8 mouse cellular contexts compared by ENCODE assay signal in the genomic region with DNA sequence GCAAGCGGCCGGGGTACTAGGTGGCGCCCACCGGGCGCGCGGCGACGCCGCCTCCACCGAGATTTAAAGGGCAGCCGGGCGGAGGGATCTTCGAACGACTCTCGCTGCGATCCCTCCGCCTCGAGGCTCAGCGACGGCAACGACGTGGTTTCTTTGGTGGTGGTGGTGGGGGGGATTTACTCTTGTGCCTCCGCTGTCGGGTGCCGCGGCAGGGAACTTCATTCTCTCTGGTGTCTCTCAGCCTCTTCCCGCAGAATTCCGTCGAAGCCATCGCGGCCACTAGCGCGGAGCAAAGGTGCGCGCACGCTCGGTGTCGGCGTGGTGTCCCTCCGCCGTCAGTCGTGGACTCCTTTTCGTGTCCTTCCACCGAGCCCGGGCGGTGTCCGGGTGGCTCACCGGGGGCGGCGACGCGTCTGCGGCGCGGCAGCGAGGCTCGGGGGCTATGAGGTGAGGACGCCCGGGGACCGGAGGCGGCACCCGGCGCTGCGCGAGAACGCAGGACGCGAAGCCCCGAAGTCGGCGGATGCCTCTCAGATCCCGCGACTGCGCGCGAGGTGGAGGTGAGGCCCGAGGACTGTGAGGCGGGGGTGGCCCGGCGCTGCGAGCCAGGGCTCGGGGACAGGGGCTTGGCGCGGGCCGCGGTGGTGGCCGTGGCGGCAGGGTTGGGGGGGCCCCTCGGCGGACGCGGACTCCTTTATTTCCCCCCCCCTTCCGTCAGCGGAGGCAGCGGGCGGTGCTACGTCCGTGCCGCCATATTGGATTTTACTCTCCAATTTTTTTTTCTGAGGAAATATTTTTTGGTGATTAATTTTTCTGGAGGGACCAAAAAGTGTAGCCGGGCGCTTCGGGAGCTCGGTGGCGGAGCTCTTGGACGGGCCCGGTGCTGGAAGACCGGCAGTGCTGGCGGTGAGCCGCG. TPM values are rescaled to one million over a fixed set of nuclear protein-coding genes. Genes with fewer than 3 reads are reported as not detected.
DNase-seq lines count a peak whose midpoint lies in the region; ATAC-seq lines count a peak whose summit lies in the region.

No protein-coding gene starts in this region.

- peaks cover 21% of the 10 kb centered on the region for H3K4me1 ChIP-seq in forebrain, embryonic 10.5 days
- peaks cover 24% of the 10 kb centered on the region for H3K4me1 ChIP-seq in heart, embryonic 15.5 days (replicated peaks)
- peaks cover 29% of the 10 kb centered on the region for H3K4me1 ChIP-seq in liver, embryonic 13.5 days (replicated peaks)
- H3K4me1 ChIP-seq in stomach, embryonic 14.5 days (ENCODE audit: control insufficient read depth, insufficient read depth, low read length) = peaks cover 2% of the 10 kb centered on the region; the same call in 1 of the 2 replicates

- peak; percentile 80 for DNase-seq in c-Kit-negative CD71-positive TER-119-positive erythroid progenitor cells, embryonic 14.5 days (ENCODE audit: low read depth, low spot score)
- peak; percentile 86 for DNase-seq in forebrain, embryonic 10.5 days (ENCODE audit: extremely low spot score, low spot score)
- peak; percentile 93 for DNase-seq in kidney, postnatal 14 days
- DNase-seq in liver, embryonic 13.5 days = peak; percentile 69
- peak; percentile 87 to 88 for DNase-seq in natural killer cell, adult 2 months (ENCODE audit: low spot score in 2 of 2)

- peaks cover 19% of the 10 kb centered on the region for H3K36me3 ChIP-seq in forebrain, embryonic 10.5 days (replicated peaks)
- no peaks in the 10 kb centered on the region for H3K36me3 ChIP-seq in heart, embryonic 15.5 days
- H3K36me3 ChIP-seq in liver, embryonic 13.5 days = 0 out of 2 replicates have a peak, but pooled peaks cover 5% of the 10 kb centered on the region
- H3K36me3 ChIP-seq in stomach, embryonic 14.5 days (ENCODE audit: control insufficient read depth, insufficient read depth, low read length) = no peaks in the 10 kb centered on the region

- H3K27me3 ChIP-seq in forebrain, embryonic 10.5 days (ENCODE audit: poor library complexity, severe bottlenecking) = no peaks in the 10 kb centered on the region
- H3K27me3 ChIP-seq in heart, embryonic 15.5 days = no peaks in the 10 kb centered on the region
- H3K27me3 ChIP-seq in liver, embryonic 13.5 days = peaks cover 22% of the 10 kb centered on the region; the same call in 1 of the 2 replicates
- no peaks in the 10 kb centered on the region for H3K27me3 ChIP-seq in stomach, embryonic 14.5 days (ENCODE audit: control insufficient read depth, insufficient read depth, low read length)

- peak overlapping the region; percentile 87 for H3K4me2 ChIP-seq in heart, embryonic 15.5 days
- peak overlapping the region; percentile 89 for H3K4me2 ChIP-seq in liver, embryonic 13.5 days
- H3K4me2 ChIP-seq in stomach, embryonic 14.5 days (replicated peaks; ENCODE audit: low read depth, low read length) = peak overlapping the region; percentile 77

- H3K9me3 ChIP-seq in forebrain, embryonic 10.5 days = no peaks in the 10 kb centered on the region
- no peaks in the 10 kb centered on the region for H3K9me3 ChIP-seq in heart, embryonic 15.5 days (replicated peaks)
- H3K9me3 ChIP-seq in liver, embryonic 13.5 days (replicated peaks) = no peaks in the 10 kb centered on the region
- H3K9me3 ChIP-seq in stomach, embryonic 14.5 days (ENCODE audit: control insufficient read depth, low read depth, low read length) = no peaks in the 10 kb centered on the region

- peak overlapping the region; percentile 100 for H3K27ac ChIP-seq in forebrain, embryonic 10.5 days
- H3K27ac ChIP-seq in heart, embryonic 15.5 days = peak overlapping the region; percentile 100
- peak overlapping the region; percentile 99 for H3K27ac ChIP-seq in liver, embryonic 13.5 days
- H3K27ac ChIP-seq in stomach, embryonic 14.5 days (ENCODE audit: low read length) = peak overlapping the region; percentile 100

- peak; percentile 40 for ATAC-seq in CD4-positive, CD25-positive, alpha-beta regulatory T cell, adult 4 months
- peak; percentile 61 for ATAC-seq in heart, embryonic 15.5 days (replicated peaks; ENCODE audit: insufficient number of reproducible peaks, insufficient read depth, low FRiP score, low read depth)
- peak; percentile 48 for ATAC-seq in liver, embryonic 13.5 days (ENCODE audit: low read depth)
- peak; percentile 43 for ATAC-seq in stomach, embryonic 14.5 days (ENCODE audit: insufficient number of reproducible peaks, insufficient read depth, low FRiP score, low read depth)

- peak overlapping the region; percentile 99 for H3K4me3 ChIP-seq in forebrain, embryonic 10.5 days
- H3K4me3 ChIP-seq in heart, embryonic 15.5 days = peak overlapping the region; percentile 99
- H3K4me3 ChIP-seq in liver, embryonic 13.5 days (replicated peaks) = peak overlapping the region; percentile 98
- H3K4me3 ChIP-seq in stomach, embryonic 14.5 days (ENCODE audit: low read depth, low read length) = peak overlapping the region; percentile 97

- WGBS in forebrain, embryonic 10.5 days = under 1% methylated on average over 111 of the region's 111 CpGs
- under 1% methylated on average over 111 of the region's 111 CpGs for WGBS in heart, embryonic 15.5 days
- WGBS in liver, embryonic 13.5 days (ENCODE audit: insufficient replicate concordance) = under 1% methylated on average over 111 of the region's 111 CpGs
- under 1% methylated on average over 106 of the region's 111 CpGs for WGBS in stomach, embryonic 14.5 days

- peak overlapping the region; percentile 100 for H3K9ac ChIP-seq in heart, embryonic 15.5 days
- peak overlapping the region; percentile 99 for H3K9ac ChIP-seq in liver, embryonic 13.5 days
- H3K9ac ChIP-seq in stomach, embryonic 14.5 days (replicated peaks; ENCODE audit: low read depth, low read length) = peak overlapping the region; percentile 98

RNA-seq across cellular contexts. Expression of gene Kmt5b, which starts 0.8 kb away (rescaled TPM):
- polyA plus RNA-seq in CD4-positive, CD25-positive, alpha-beta regulatory T cell, adult 4 months (2017; shearing (Covaris generic)) = 10 to 100 TPM; 33.1 to 38.4 TPM
- polyA plus RNA-seq in forebrain, embryonic 10.5 days (2016; fragmentation: Nextera tagmentation; extraction: Ambion mirVana) = 29.2 and 29.3 TPM in 2 replicates
- 19.6 and 20.9 TPM in 2 replicates for polyA plus RNA-seq in heart, embryonic 15.5 days (2015; fragmentation: Nextera tagmentation; extraction: Ambion mirVana)
- 6.5 and 8.9 TPM in 2 replicates for polyA plus RNA-seq in liver, embryonic 13.5 days (2015; fragmentation: Nextera tagmentation; extraction: Ambion mirVana)
- polyA plus RNA-seq in stomach, embryonic 14.5 days (2014; fragmentation: Nextera tagmentation; extraction: Ambion mirVana) = 40.3 and 41.5 TPM in 2 replicates

RNA-seq across cellular contexts. Expression of gene 1810055G02Rik, which starts 59.9 kb away (rescaled TPM):
- 1 to 10 TPM; 6.7 to 8.0 TPM for polyA plus RNA-seq in CD4-positive, CD25-positive, alpha-beta regulatory T cell, adult 4 months (2017; shearing (Covaris generic))
- polyA plus RNA-seq in forebrain, embryonic 10.5 days (2016; fragmentation: Nextera tagmentation; extraction: Ambion mirVana) = 44.9 and 47.7 TPM in 2 replicates
- polyA plus RNA-seq in heart, embryonic 15.5 days (2015; fragmentation: Nextera tagmentation; extraction: Ambion mirVana) = 15.9 and 26.6 TPM in 2 replicates
- polyA plus RNA-seq in liver, embryonic 13.5 days (2015; fragmentation: Nextera tagmentation; extraction: Ambion mirVana) = 13.2 and 14.5 TPM in 2 replicates
- polyA plus RNA-seq in stomach, embryonic 14.5 days (2014; fragmentation: Nextera tagmentation; extraction: Ambion mirVana) = 37.4 and 44.3 TPM in 2 replicates

Comparison
In these comparisons a context has a peak if more than half of its experiments do, and no peak if none do; other contexts are left out.
1. Peak in every context shown above with its lines: DNase-seq, ATAC-seq, H3K4me3 ChIP-seq and H3K27ac ChIP-seq.